Mouse (Mus musculus) megakaryocyte, embryonic 14.5 days (primary cell): Measurements from ENCODE around the gene Gm44511. TPM values are rescaled to one million over a fixed set of nuclear protein-coding genes. Genes with fewer than 3 reads are reported as not detected.
A peak's percentile ranks its signal among the peaks of the same experiment; 100 is the strongest.

Experiments used
- H3K27me3 ChIP-seq: replicated peaks from 2 replicates; pipeline ENCODE3; 2012; ENCODE audit warnings: inconsistent platforms
- H3K36me3 ChIP-seq: replicated peaks from 2 replicates; pipeline ENCODE3; 2012; ENCODE audit warnings: low read length, inconsistent platforms, mixed read lengths
- H3K4me1 ChIP-seq: 2 replicates; pipeline ENCODE4 v1.6.1; 2012; ENCODE audit warnings: inconsistent platforms
- H3K4me3 ChIP-seq: replicated peaks from 2 replicates; pipeline ENCODE3; 2012; ENCODE audit warnings: moderate library complexity, mild to moderate bottlenecking, inconsistent platforms
- H3K9me3 ChIP-seq: 2 replicates; pipeline ENCODE4 v1.6.1; 2012; ENCODE audit warnings: inconsistent platforms
- FLI1 ChIP-seq: IDR thresholded peaks from 2 replicates; pipeline ENCODE4 v1.6.1; 2012; ENCODE audit warnings: low read length, inconsistent platforms, mixed read lengths
- GATA1 ChIP-seq: IDR thresholded peaks from 3 replicates; pipeline ENCODE4 v1.6.1; 2012; ENCODE audit warnings: mixed read lengths, low read length, inconsistent platforms, borderline replicate concordance
- polyA plus RNA-seq: library from polyadenylated mRNA; stranded (reverse); fragments of >175 nt; gene quantifications from 2 replicates; pipeline ENCODE4 v1.2.3, GENCODE M21; 2012; ENCODE audit warnings: low replicate concordance; ENCODE audit not compliant: insufficient read depth

Gm44511 gene
- polyA plus RNA-seq, 1 experiment = not detected

DNA sequence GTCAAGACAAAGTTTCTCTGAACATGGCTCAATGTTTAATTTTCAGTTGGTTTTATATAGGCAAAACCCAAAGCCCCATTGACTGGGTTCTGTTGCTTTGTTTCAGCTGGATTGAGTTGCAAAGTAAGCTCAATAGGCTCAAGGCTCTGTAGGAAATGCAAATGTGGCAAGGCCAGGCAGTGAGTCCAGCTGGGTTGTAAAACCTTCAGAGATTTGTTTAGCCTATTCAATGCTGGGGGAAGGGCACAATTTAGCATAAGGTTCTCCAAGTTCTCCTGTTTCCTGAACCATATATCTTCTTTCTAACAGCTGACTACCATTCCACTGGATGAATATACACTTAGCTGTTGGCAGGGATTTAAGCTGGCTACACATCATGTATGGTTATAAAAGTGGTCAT lies 91.2 kb downstream of the Gm44511 start:
- Histone ChIP-seq H3K27me3 (peaks cover 6% of the 10 kb centered on the region), H3K36me3 (no peaks in the 10 kb centered on the region), H3K4me3 (no peak overlapping the region), H3K9me3 (peaks cover 13% of the 10 kb centered on the region), H3K4me1 (peaks cover 20% of the 10 kb centered on the region)
- TF ChIP-seq FLI1 (no peak), GATA1 (no peak)

DNA sequence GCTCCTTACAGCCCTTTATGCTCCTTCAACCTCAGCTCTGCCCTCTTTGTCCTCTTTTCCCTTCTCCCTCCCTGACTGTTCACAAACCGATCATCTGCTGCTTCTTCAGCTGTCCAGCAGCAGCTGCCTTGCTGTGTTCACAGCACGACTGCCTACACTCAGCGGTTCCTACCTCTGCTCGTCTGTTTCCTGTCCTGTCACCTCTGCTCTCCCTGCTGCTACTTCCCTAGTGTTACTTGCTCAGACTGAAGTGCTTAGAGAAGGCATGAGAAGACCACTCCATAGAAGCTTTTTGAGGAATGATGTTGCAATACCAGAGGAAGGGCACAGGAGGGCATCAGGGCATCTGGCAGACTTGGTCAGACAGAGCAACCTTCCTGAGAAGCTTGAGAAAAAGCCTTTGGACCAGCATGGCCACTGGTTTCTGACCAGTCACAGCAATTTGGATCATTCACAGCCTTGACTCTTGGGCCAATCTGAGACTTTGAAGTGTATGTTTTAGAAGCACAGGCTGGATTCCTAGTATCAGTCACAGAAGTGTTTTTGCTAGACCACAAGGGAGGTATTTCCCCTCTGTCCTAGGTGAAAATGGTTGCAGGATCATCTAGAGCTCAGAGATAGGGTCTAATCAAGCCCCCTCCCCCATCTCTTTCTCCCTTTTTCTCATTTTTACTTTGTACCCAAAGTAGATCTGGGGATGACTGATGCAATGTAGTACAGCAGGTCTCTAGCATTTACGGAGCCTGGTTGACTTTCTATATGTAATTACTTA lies 92.0 kb downstream of the Gm44511 start:
- TF ChIP-seq GATA1 (no peak), FLI1 (no peak)
- peaks cover 13% of the 10 kb centered on the region for H3K9me3 ChIP-seq
- peaks cover 6% of the 10 kb centered on the region for H3K27me3 ChIP-seq
- H3K4me1 ChIP-seq = peaks cover 20% of the 10 kb centered on the region
- no peaks in the 10 kb centered on the region for H3K36me3 ChIP-seq
- peak overlapping the region; percentile 62 for H3K4me3 ChIP-seq

DNA sequence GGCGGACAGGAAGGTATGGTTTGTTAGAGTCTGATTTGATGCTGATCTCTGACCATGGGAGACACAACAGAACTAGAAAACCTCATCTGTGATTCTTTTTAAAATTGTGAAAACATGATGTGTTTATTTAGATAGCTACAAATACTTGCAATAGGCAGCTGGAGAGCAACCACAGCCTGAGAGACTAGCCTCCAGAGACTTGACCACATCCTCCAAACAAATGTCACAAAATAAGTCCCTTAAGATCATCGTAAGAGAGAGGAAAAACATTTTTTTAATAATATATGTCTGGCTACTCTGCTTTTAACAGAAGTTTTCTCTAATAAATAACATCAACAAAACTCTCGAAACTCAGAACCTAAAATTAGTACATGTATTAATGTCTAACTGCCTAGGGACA lies 94.1 kb downstream of the Gm44511 start:
- H3K36me3 ChIP-seq = no peaks in the 10 kb centered on the region
- H3K4me1 ChIP-seq = peaks cover 20% of the 10 kb centered on the region
- H3K9me3 ChIP-seq = peaks cover 6% of the 10 kb centered on the region
- TF ChIP-seq FLI1 (no peak), GATA1 (no peak)
- no peak overlapping the region for H3K4me3 ChIP-seq
- no peaks in the 10 kb centered on the region for H3K27me3 ChIP-seq

Other genes starting within 250 kb of the Gm44511 start
- gene A2ml1, start 244.7 kb downstream of the Gm44511 start, polyA plus RNA-seq = not detected in 2 replicates
- not detected in 2 replicates for gene Klrb1a, start 202.8 kb downstream of the Gm44511 start, polyA plus RNA-seq
- not detected in 2 replicates for gene Clec2h, start 163.9 kb downstream of the Gm44511 start, polyA plus RNA-seq
- gene Klrb1, start 103.3 kb downstream of the Gm44511 start, polyA plus RNA-seq = not detected in 2 replicates
- gene Klrb1c, start 37.1 kb downstream of the Gm44511 start, polyA plus RNA-seq = not detected in 2 replicates
- not detected in 2 replicates for gene Klrb1b, start within 50 bp of the Gm44511 start, polyA plus RNA-seq
- not detected in 2 replicates for gene Clec2i, start 61.3 kb upstream of the Gm44511 start, polyA plus RNA-seq
- gene BC035044, start 64.8 kb upstream of the Gm44511 start, polyA plus RNA-seq = 0.43 TPM in 1 of 2 replicates, not detected in the other
- gene Clec2g, start 108.1 kb upstream of the Gm44511 start, polyA plus RNA-seq = not detected in 2 replicates
- not detected in 2 replicates for gene Klrb1f, start 219.6 kb upstream of the Gm44511 start, polyA plus RNA-seq